Mouse (Mus musculus): ENCODE measurements around the gene Adra1b. TPM values are rescaled to one million over a fixed set of nuclear protein-coding genes. Genes with fewer than 3 reads are reported as not detected.

Gene Adra1b
- polyA plus RNA-seq, 1 experiment from 2014 or later = 0.28 TPM

GRCm38 (mm10) chr11:43754568-43754967 is 146.4 kb downstream of the Adra1b start:
- H3K4me2 ChIP-seq = no peak overlapping the region
- no peak overlapping the region for H3K9ac ChIP-seq
- 79% methylated on average over 1 of the region's 1 CpGs for WGBS
- ATAC-seq = no peak
- H3K4me1 ChIP-seq = no peaks in the 10 kb centered on the region
- peaks cover 20% of the 10 kb centered on the region; the same call in 1 of the 2 replicates for H3K27me3 ChIP-seq
- H3K4me3 ChIP-seq = no peak overlapping the region
- no peaks in the 10 kb centered on the region for H3K9me3 ChIP-seq (replicated peaks)
- no peak overlapping the region for H3K27ac ChIP-seq
- no peaks in the 10 kb centered on the region for H3K36me3 ChIP-seq (ENCODE audit: poor library complexity, severe bottlenecking)

- H3K27ac ChIP-seq = no peak overlapping the region
- WGBS = 64% methylated on average over 2 of the region's 2 CpGs
- H3K9me3 ChIP-seq (replicated peaks) = no peaks in the 10 kb centered on the region
- no peak overlapping the region for H3K9ac ChIP-seq
- no peaks in the 10 kb centered on the region for H3K36me3 ChIP-seq (ENCODE audit: poor library complexity, severe bottlenecking)
- peaks cover 8% of the 10 kb centered on the region for H3K4me1 ChIP-seq
- peaks cover 15% of the 10 kb centered on the region; the same call in 1 of the 2 replicates for H3K27me3 ChIP-seq
- no peak overlapping the region for H3K4me2 ChIP-seq
- no peak overlapping the region for H3K4me3 ChIP-seq
- no peak for ATAC-seq
Measured at GRCm38 (mm10) chr11:43751542-43751941, 149.5 kb downstream of the Adra1b start.

- Histone ChIP-seq H3K9ac (peak within 1 kb of the TSS; percentile 84), H3K27me3 (no peaks in the 10 kb centered on the region), H3K27ac (0 out of 2 replicates have a peak within 1 kb of the TSS, but pooled peaks have one; percentile 37), H3K4me2 (peak within 1 kb of the TSS; percentile 94), H3K36me3 (ENCODE audit: poor library complexity, severe bottlenecking) (peaks cover 24% of the 10 kb centered on the region), H3K9me3 (replicated peaks) (no peaks in the 10 kb centered on the region), H3K4me3 (peak within 1 kb of the TSS; percentile 74), H3K4me1 (peaks cover 9% of the 10 kb centered on the region)
- peak; percentile 100 for ATAC-seq
- WGBS = 3% methylated on average over 47 of the region's 47 CpGs
Measured at GRCm38 (mm10) chr11:43747233-43748226, 153.5 kb downstream of the Adra1b start, which contains the start of gene Ttc1. Gene Ttc1 (minus strand): TSS chr11:43748008.

GRCm38 (mm10) chr11:43728737-43729301 is 172.2 kb downstream of the Adra1b start:
- Histone ChIP-seq H3K9me3 (replicated peaks) (no peaks in the 10 kb centered on the region), H3K4me3 (no peak overlapping the region), H3K27me3 (no peaks in the 10 kb centered on the region), H3K27ac (no peak overlapping the region), H3K9ac (no peak overlapping the region), H3K36me3 (ENCODE audit: poor library complexity, severe bottlenecking) (peaks cover 50% of the 10 kb centered on the region), H3K4me1 (no peaks in the 10 kb centered on the region), H3K4me2 (no peak overlapping the region)
- no peak for ATAC-seq
- 89% methylated on average over 7 of the region's 7 CpGs for WGBS

GRCm38 (mm10) chr11:43727796-43728195 is 173.2 kb downstream of the Adra1b start:
- H3K4me1 ChIP-seq = no peaks in the 10 kb centered on the region
- peaks cover 47% of the 10 kb centered on the region for H3K36me3 ChIP-seq (ENCODE audit: poor library complexity, severe bottlenecking)
- WGBS = 90% methylated on average over 7 of the region's 7 CpGs
- no peak overlapping the region for H3K4me3 ChIP-seq
- no peaks in the 10 kb centered on the region for H3K9me3 ChIP-seq (replicated peaks)
- H3K27me3 ChIP-seq = no peaks in the 10 kb centered on the region
- no peak overlapping the region for H3K4me2 ChIP-seq
- H3K9ac ChIP-seq = no peak overlapping the region
- ATAC-seq = no peak
- H3K27ac ChIP-seq = no peak overlapping the region

Other genes starting within 250 kb of the Adra1b start
- gene Pwwp2a, start 219.2 kb downstream of the Adra1b start, polyA plus RNA-seq (2015; fragmentation: Nextera tagmentation; extraction: Ambion mirVana) = 28.4 and 28.5 TPM in 2 replicates
- 80.6 and 89.7 TPM in 2 replicates for gene Ttc1, start 153.2 kb downstream of the Adra1b start, polyA plus RNA-seq (2015; fragmentation: Nextera tagmentation; extraction: Ambion mirVana)